Mouse (Mus musculus) limb, embryonic 14.5 days (tissue): Measurements from ENCODE around the gene Fcnb. TPM values are rescaled to one million over a fixed set of nuclear protein-coding genes. Genes with fewer than 3 reads are reported as not detected.

Experiments used
- ATAC-seq: fragments of 200-750 bp; cut with Nextera tagmentation; 2 replicates; pipeline ENCODE4 v1.8.0; 2017; ENCODE audit warnings: low read depth, moderate number of reproducible peaks, moderate TSS enrichment; ENCODE audit not compliant: low FRiP score
- DNase-seq: peaks from one replicate; pipeline ENCODE4 v3.0.0-alpha.2; 2015; ENCODE audit warnings: low spot score
- H3K27ac ChIP-seq: fragments of 300-500 bp; sonication (generic); replicated peaks from 2 replicates; pipeline ENCODE4 v1.5.1; 2014; ENCODE audit warnings: low read depth, mild to moderate bottlenecking, low read length, moderate library complexity, mixed read lengths
- H3K27me3 ChIP-seq: fragments of 300-500 bp; sonication (generic); 2 replicates; pipeline ENCODE4 v1.6.1; 2014; ENCODE audit warnings: low read length, mixed read lengths; ENCODE audit not compliant: control insufficient read depth, insufficient read depth
- H3K36me3 ChIP-seq: fragments of 300-500 bp; sonication (generic); 2 replicates; pipeline ENCODE4 v1.6.1; 2014; ENCODE audit warnings: mild to moderate bottlenecking, low read length, moderate library complexity, mixed read lengths; ENCODE audit not compliant: control insufficient read depth, insufficient read depth
- H3K4me1 ChIP-seq: fragments of 300-500 bp; sonication (generic); 2 replicates; pipeline ENCODE4 v1.6.1; 2014; ENCODE audit warnings: antibody characterized with exemption, low read length, mixed read lengths; ENCODE audit not compliant: control insufficient read depth, insufficient read depth
- H3K4me2 ChIP-seq: fragments of 300-500 bp; sonication (generic); replicated peaks from 2 replicates; pipeline ENCODE4 v1.6.1; 2014; ENCODE audit warnings: low read depth, mild to moderate bottlenecking, low read length, moderate library complexity; ENCODE audit not compliant: severe bottlenecking
- H3K4me3 ChIP-seq: fragments of 300-500 bp; sonication (generic); replicated peaks from 2 replicates; pipeline ENCODE4 v1.5.1; 2014; ENCODE audit warnings: low read length
- H3K9ac ChIP-seq: fragments of 300-500 bp; sonication (generic); 2 replicates; pipeline ENCODE4 v1.6.1; 2014; ENCODE audit warnings: mild to moderate bottlenecking, low read depth, low read length, moderate library complexity; ENCODE audit not compliant: severe bottlenecking
- H3K9me3 ChIP-seq: fragments of 300-500 bp; sonication (generic); 2 replicates; pipeline ENCODE4 v1.6.1; 2016; ENCODE audit warnings: low read length; ENCODE audit not compliant: control insufficient read depth
- POLR2A ChIP-seq: fragments of 200-500 bp; IDR thresholded peaks from 2 replicates; pipeline ENCODE4 v1.8.0; 2012; ENCODE audit warnings: inconsistent platforms, mild to moderate bottlenecking, moderate library complexity, borderline replicate concordance; ENCODE audit not compliant: insufficient read depth, insufficient read length; ENCODE audit errors: extremely low read depth
- WGBS: fragments of 180-500 bp; shearing (Covaris S2); extraction: QIAGEN DNeasy Blood & Tissue Kit; methylation state at CpG from one replicate; pipeline ENCODE4 v1.1.7; 2014; 5-methylcytosine and 5-hydroxymethylcytosine counted together
- polyA plus RNA-seq, 2 experiments: library from polyadenylated mRNA; depleted of rRNA in 1 of 2; stranded (reverse) in 1 of 2; unstranded in 1 of 2; fragments of >200 nt; fragmentation: Nextera tagmentation in 1 of 2; extraction: Ambion mirVana in 1 of 2; gene quantifications; 2 replicates each; pipeline versions ENCODE4 v1.2.1 to v1.2.3; 2012 to 2014

The Fcnb gene
- polyA plus RNA-seq, 2 experiments, result 0.40 to 0.88 TPM

- no peak for TF ChIP-seq POLR2A
- H3K27me3 ChIP-seq, result no peaks in the 10 kb centered on the region
- no peak overlapping the region for H3K4me2 ChIP-seq
- no peak for ATAC-seq
- no peak overlapping the region for H3K9ac ChIP-seq
- no peak overlapping the region for H3K27ac ChIP-seq
- no peak for DNase-seq
- H3K9me3 ChIP-seq, result no peaks in the 10 kb centered on the region
- WGBS, result 86% methylated on average over 6 of the region's 6 CpGs
- no peaks in the 10 kb centered on the region for H3K36me3 ChIP-seq
- no peak overlapping the region for H3K4me3 ChIP-seq
- H3K4me1 ChIP-seq, result peaks cover 8% of the 10 kb centered on the region
Measured at GRCm38 (mm10) chr2:28096751-28097309, 12.1 kb upstream of the Fcnb start.

- WGBS, result 89% methylated on average over 8 of the region's 8 CpGs
- H3K9me3 ChIP-seq, result no peaks in the 10 kb centered on the region
- H3K36me3 ChIP-seq, result no peaks in the 10 kb centered on the region
- ATAC-seq (no peak), DNase-seq (no peak)
- TF ChIP-seq POLR2A, result no peak
- H3K27ac ChIP-seq, result no peak overlapping the region
- H3K4me1 ChIP-seq, result no peaks in the 10 kb centered on the region
- no peak overlapping the region for H3K4me2 ChIP-seq
- no peak overlapping the region for H3K9ac ChIP-seq
- no peak overlapping the region for H3K4me3 ChIP-seq
- no peaks in the 10 kb centered on the region for H3K27me3 ChIP-seq
Measured at GRCm38 (mm10) chr2:28092099-28092498, 7.4 kb upstream of the Fcnb start.

- H3K27ac ChIP-seq, result no peak overlapping the region
- H3K9me3 ChIP-seq, result no peaks in the 10 kb centered on the region
- H3K9ac ChIP-seq, result no peak overlapping the region
- H3K4me1 ChIP-seq, result no peaks in the 10 kb centered on the region
- H3K4me2 ChIP-seq, result no peak overlapping the region
- 79% methylated on average over 6 of the region's 6 CpGs for WGBS
- no peaks in the 10 kb centered on the region for H3K27me3 ChIP-seq
- no peaks in the 10 kb centered on the region for H3K36me3 ChIP-seq
- no peak overlapping the region for H3K4me3 ChIP-seq
- no peak for TF ChIP-seq POLR2A
- no peak for ATAC-seq
- no peak for DNase-seq
Measured at GRCm38 (mm10) chr2:28091042-28091441, 6.4 kb upstream of the Fcnb start.

- no peak for DNase-seq
- no peaks in the 10 kb centered on the region for H3K9me3 ChIP-seq
- no peak for TF ChIP-seq POLR2A
- H3K27ac ChIP-seq, result no peak overlapping the region
- H3K9ac ChIP-seq, result no peak overlapping the region
- no peaks in the 10 kb centered on the region for H3K36me3 ChIP-seq
- no peak for ATAC-seq
- no peak overlapping the region for H3K4me2 ChIP-seq
- H3K27me3 ChIP-seq, result no peaks in the 10 kb centered on the region
- H3K4me1 ChIP-seq, result no peaks in the 10 kb centered on the region
- WGBS, result 73% methylated on average over 7 of the region's 7 CpGs
- no peak overlapping the region for H3K4me3 ChIP-seq
Measured at GRCm38 (mm10) chr2:28090299-28091008, 5.8 kb upstream of the Fcnb start.

- Histone ChIP-seq H3K36me3 (no peaks in the 10 kb centered on the region), H3K9me3 (no peaks in the 10 kb centered on the region), H3K4me1 (no peaks in the 10 kb centered on the region), H3K27ac (no peak overlapping the region), H3K9ac (no peak overlapping the region), H3K27me3 (no peaks in the 10 kb centered on the region), H3K4me3 (no peak overlapping the region), H3K4me2 (no peak overlapping the region)
- 36% methylated on average over 5 of the region's 5 CpGs for WGBS
- no peak for TF ChIP-seq POLR2A
- ATAC-seq, result peak; percentile 62
- no peak for DNase-seq
Measured at GRCm38 (mm10) chr2:28089095-28089494, 4.4 kb upstream of the Fcnb start.
